Mouse (Mus musculus): ENCODE data around the gene Plcd3.

The Plcd3 gene

DNA sequence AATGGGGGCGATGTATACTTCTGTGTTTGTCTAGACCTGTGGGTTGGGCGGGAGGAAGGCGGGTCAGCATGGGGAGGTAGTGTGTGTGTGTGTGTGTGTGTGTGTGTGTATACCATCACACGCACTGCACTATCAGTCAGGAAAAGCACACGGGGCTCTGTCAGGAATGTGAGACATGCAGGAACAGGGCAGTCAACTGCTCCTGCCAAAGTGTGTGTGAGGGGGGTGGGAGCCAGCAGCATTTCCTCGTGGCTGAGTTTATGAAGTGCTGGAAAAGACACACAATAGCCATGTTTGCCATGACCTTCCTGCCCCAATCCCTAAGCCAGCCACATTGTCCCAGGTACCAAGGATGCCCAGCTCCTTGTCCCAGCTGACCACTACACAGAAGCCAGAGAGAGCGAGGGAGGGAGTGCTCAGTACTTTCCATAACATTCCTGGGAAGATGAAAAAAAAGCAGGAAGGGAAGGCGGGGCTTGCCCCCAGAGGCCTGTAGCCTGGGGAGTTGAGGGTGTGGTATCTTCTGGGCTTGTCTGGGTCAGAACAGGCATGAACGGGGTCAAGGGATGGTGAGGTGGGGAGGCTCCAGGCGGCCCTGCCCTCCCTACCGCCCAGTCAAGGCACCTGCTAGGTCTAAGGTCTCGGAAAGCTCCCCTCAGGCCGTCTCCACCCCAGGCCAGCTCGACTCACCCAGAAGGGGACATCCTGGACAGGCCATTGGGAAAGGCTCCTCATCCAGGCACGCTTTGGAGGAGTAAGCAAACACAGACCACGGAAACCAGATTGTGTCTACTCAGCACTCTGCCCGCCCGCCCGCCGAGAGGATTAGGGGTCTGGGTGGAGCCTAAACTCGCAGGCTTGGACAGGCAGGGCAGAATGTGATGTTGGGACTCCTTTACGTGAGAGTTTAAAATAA is 4.2 kb downstream of the Plcd3 start:
- DNase-seq, result no peak

DNA sequence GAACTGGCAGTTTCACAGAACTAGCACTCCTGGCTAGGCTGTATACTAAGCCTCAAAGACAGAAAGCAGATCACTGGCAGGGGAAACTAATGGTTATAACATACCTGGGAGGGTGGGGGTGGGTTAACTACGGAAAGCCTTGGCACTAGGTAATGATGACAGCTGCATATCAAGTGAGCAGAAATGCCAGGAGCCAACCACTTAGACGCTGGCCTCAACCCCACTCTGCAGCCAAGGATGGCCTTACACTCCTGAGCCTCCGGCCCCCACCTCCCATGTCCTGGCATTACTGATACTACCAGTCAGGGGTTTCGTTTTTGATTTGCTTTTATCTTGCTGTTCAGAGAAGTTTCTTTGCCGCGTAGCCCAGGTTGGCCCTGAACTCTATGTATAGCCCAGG is 5.7 kb downstream of the Plcd3 start:
- no peak for DNase-seq

DNA sequence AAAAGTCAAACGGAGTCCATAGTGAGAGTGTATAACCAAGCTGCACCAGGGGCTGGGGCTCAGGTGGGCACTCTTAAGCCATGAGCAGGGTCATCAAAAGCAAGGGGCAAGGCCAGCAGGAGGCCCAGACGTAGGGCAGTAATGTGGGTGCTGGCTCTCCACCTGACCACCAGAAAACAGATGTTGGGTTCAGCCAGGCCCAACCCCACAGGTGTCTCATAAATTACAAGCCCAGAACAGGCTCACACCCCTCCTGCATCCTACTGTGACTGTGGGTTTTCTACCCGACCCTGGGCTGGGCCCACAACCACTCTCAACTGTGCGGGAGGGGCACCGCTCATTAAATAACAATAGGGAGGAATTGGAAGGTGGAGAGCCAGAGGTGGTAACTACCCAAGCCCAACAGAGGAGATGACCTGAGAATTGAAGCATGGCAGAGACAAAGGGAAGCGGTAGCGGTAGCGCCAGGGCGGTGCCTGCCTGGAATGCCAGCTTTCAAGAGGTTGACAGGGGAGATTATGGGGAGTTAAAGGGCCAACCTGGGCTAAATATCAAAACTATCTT is 6.3 kb downstream of the Plcd3 start:
- no peak for DNase-seq

GRCm38 (mm10) chr11:103093862-103094833 is 7.3 kb downstream of the Plcd3 start:
- DNase-seq, result no peak

GRCm38 (mm10) chr11:103093306-103093705 is 8.2 kb downstream of the Plcd3 start:
- DNase-seq, result no peak

- DNase-seq, result no peak
Observed at GRCm38 (mm10) chr11:103081631-103082030, 19.8 kb downstream of the Plcd3 start.

- DNase-seq, result no peak
Observed at GRCm38 (mm10) chr11:103080323-103081091, 21.0 kb downstream of the Plcd3 start.

GRCm38 (mm10) chr11:103078131-103078530 is 23.3 kb downstream of the Plcd3 start:
- DNase-seq, result no peak

- no peak for DNase-seq
Observed at GRCm38 (mm10) chr11:103076581-103076980, 24.9 kb downstream of the Plcd3 start.

DNA sequence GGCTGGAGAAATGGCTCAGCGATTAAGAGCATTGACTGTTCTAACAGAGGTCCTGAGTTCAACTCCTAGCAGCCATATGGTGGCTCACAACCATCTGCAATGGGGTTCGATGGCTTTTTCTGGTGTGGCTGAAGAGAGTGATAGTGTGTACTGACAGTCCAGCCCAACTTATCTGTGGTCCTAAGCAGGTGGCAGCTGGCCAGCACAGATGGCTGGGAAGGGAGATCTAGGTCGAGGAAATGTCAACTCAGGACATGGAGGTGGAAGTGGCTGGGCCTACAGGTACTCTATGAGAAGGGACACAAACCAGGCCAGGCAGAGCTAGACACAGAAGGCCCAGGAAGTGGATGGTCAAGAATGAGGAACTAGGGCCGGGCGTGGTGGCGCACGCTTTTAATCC is 25.4 kb downstream of the Plcd3 start:
- no peak for DNase-seq

DNA sequence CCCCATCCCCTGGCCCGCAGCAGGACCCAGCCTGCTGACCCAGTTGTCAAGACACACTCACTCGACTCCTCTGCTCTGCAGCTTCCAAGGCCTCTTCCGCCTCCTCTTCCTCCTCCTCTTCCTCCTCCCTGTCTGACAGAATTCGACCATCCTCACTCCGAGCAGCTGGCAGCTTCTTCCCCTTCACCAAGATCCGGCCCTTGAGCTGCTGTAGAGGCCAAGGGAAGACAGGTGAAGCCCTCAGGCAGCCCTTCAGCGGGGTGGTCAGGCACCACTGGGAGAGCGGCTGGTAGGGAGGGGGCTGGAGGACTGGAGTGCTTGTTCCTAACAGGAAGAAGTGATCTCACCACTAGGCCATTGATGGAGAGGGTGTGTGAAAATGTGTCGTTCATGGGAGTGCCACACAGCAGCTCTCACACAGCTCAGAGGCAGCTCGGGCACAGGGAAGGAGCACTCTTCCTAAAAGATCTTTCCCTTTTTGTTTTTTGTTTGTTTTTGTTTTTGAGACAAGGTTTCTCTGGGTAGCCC is 26.6 kb downstream of the Plcd3 start:
- no peak for DNase-seq

DNA sequence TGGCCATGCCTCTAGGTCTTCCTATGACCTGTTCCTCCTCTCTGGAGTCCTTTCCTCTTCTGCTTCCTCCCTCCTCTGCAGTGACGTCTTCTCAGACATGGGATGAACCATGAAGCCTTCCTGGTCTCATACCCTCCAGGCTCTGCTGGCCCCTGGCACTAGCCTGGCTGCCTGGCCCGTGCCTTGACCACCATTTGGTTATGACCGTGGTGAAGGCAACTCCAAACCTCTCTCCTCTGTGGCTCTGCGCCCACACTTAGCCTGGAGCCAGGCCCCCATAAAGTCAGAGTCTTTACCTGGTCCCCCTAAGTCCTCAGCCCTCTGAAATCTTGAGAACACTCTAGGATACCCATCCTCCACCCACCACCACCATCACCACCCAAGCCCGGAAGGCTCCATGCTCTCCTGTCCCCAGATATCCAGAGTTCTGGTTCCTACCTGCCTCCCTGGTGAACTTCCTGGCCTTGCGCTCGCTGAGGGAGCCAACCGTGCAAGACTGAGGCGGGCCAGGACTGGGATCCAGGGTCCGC is 27.3 kb downstream of the Plcd3 start:
- DNase-seq, result no peak

DNA sequence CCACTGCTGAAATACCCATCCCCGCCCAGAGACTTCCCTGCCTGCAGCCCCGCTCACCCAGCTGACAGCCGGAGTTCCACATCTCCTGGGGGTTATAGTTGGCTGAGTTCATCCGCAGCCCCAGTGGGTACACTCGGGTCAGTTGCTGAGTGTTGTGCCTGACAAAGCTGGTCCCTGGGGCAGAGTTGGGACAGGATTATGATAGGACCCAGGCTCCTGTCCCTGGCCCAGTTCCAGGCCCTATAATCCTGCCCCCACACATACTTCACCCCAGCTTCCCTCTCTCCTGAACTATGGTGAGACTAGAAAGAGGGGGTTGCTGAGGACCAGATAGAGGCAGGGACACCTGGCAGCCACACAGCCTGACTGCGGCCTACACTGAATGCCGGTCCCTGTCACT is 27.8 kb downstream of the Plcd3 start:
- no peak for DNase-seq

DNA sequence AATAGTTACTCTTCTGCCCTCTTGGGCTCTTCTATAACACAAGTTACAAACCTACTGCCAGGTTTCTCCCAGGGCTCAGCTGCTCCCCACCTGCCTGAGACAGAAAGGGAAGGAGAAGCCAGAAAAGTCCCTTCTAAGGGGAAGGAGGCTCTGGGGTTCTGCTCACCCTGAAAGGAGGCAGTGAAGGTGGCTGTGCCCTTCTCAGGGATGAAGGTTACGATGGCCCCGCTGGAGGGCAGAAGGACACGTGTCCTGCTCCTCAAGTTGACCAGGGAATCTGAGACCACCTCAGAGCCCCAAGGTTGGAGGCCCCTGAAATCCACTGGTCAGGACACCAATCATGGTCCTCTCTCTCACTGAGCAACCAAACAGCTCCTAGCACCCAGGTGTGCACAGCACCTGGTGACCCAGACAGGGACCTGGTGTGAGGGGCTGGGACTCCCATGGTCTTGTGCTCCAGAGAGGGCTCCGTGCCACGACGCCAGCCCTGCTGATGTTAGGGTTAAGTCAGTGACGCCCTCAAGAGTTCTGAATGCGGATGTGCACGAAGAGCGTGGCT is 31.1 kb downstream of the Plcd3 start:
- DNase-seq, result no peak

- no peak for DNase-seq
Observed at GRCm38 (mm10) chr11:103069731-103070130, 31.7 kb downstream of the Plcd3 start.

DNA sequence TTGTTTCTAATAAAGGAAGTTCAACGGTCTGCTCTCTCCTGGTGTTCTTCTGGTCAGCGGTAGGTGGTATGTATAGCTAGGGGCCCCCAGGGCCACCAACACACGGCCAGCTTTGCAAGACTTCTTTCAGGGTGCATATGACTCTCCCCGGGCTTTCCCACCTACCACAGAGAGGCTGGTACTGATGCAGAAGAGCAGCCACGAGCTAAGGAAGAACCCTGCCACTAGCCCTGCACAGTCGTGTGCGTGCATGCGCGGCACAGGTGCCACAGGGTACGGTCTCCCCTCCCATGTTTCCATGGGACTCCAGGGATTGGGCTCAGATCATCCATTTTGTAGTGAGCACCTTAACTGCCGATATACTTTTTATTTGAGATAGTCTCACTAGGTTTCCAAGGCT is 32.6 kb downstream of the Plcd3 start:
- DNase-seq, result no peak

DNA sequence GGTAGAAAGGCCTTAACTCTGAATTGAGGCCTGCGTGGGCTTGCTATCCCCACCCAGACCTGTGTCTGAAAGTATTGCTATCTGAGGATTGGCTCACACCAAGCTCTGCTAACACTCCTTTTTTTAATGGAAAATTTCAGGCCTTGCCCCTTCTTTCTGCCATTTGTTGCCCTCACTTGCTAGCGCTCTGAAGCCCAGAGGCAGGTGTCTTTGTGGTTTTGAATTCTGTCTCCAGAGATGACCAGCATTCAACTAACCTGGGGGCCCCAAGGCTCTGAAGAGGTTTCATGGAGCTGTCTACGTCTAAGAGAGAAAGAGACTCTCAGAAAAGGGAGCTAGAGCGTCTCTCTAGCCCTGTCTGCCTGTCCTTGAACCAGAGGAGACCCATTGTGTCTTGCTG is 33.2 kb downstream of the Plcd3 start:
- no peak for DNase-seq

GRCm38 (mm10) chr11:103067457-103068001 is 33.9 kb downstream of the Plcd3 start:
- peak; percentile 20 for DNase-seq

GRCm38 (mm10) chr11:103067051-103067361 is 34.5 kb downstream of the Plcd3 start:
- no peak for DNase-seq

DNA sequence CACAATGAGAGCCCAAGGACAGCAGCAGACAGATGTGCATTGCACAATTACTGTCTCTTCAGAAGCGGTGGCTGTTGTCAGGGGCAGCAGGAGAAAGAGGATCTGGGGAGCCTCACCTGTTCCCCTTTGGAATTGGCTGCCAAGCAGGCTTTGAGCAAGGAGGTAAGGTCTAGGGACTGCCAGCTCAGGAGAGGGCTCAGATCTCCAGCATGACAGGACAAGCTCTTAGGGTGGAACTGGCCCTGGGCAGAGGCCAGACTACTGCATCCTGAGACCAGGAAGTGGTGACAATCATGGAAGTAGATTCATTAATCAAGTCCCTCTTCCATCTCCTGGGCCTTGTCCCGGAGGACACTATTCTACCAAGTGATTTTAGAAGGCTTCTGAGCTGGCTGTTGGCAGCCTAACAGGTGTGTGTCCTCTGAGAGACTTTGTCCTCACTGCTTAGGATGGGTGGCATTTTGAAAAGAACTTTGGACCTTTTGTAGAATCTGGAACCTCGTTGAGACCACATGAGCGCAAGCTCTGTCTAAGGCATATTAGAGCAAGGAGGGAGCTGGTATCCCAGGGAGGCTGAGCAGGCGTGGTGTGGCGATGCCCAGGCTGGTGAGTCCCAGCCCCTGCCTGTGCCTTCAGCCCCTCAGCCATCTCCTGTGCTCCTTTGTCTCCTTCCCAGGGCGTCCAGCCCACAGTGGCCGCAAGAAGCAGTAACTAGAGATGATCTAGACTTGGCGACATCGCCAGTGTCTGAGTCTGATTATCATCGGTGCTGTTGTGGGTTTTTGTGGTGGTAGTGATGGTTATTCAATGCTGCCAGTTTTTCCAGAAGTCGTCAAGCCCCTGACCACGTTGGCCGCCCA is 35.0 kb downstream of the Plcd3 start:
- peak; percentile 13 for DNase-seq

Data from kidney, adult 18-20 months (tissue).